21 mouse cellular contexts compared by ENCODE assay signal in the genomic region with DNA sequence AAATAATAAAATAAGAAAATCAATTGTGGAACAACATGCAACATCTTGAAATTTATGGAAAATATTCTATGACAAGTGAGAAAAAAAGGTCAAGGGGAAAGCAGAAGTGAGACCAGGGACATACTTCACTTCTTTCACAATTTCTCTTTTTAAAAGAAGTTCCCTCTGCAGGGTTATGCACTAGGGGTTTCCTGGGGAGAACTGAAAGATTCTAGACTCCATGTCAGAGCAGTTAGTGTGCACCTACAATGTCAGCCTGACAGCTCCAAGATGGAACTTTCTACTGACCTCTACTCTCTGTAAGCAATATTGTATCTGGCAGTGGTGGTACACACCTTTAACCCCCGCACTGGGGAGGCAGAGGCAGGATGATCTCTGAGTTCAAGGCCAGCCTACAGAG. TPM values are rescaled to one million over a fixed set of nuclear protein-coding genes. Genes with fewer than 3 reads are reported as not detected.
A peak's percentile ranks its signal among the peaks of the same experiment; 100 is the strongest.
DNase-seq lines count a peak whose midpoint lies in the region; ATAC-seq and TF ChIP-seq lines count a peak whose summit lies in the region.
"Had no signal": no experiment of that assay in that cellular context is flagged by ENCODE, and none has a peak within 500 bp of the region (broad histone marks: within the 10 kb centered on the region; RNA-seq: fewer than 3 reads in every experiment).

No protein-coding gene starts in this region.

- 83% methylated on average over 1 of the region's 1 CpGs for WGBS in liver, postnatal 0 days (ENCODE audit: insufficient replicate concordance)
- WGBS in bone marrow, adult 2 months, result 81% methylated on average over 1 of the region's 1 CpGs

- H3K27me3 ChIP-seq in liver, postnatal 0 days (ENCODE audit: insufficient read depth, low read length), result no peaks in the 10 kb centered on the region
- H3K27me3 ChIP-seq: embryonic facial prominence, embryonic 12.5 days; hindbrain, embryonic 15.5 days; midbrain, embryonic 15.5 days had no signal

- H3K4me3 ChIP-seq in liver, postnatal 0 days (ENCODE audit: low read depth, low read length), result no peak overlapping the region
- no peak overlapping the region for H3K4me3 ChIP-seq in bone marrow, adult 2 months (replicated peaks; ENCODE audit: control insufficient read depth, low read depth, low read length)
- H3K4me3 ChIP-seq: embryonic facial prominence, embryonic 12.5 days; hindbrain, embryonic 15.5 days; midbrain, embryonic 15.5 days; myocyte had no signal

- no peak overlapping the region for H3K4me2 ChIP-seq in liver, postnatal 0 days (ENCODE audit: low read depth, low read length)
- H3K4me2 ChIP-seq: embryonic facial prominence, embryonic 12.5 days; hindbrain, embryonic 15.5 days; midbrain, embryonic 15.5 days had no signal

- peaks cover 3% of the 10 kb centered on the region for H3K4me1 ChIP-seq in liver, postnatal 0 days (ENCODE audit: insufficient read depth)
- peaks cover 5% of the 10 kb centered on the region for H3K4me1 ChIP-seq in bone marrow, adult 2 months (ENCODE audit: control insufficient read depth, insufficient read depth, low read length)

- TF ChIP-seq EP300 in liver, postnatal 0 days (IDR thresholded peaks at IDR 0.05; ENCODE audit: low read depth), result no peak

- no peaks in the 10 kb centered on the region for H3K36me3 ChIP-seq in liver, postnatal 0 days (replicated peaks; ENCODE audit: insufficient read depth, low read length)
- H3K36me3 ChIP-seq: embryonic facial prominence, embryonic 12.5 days; hindbrain, embryonic 15.5 days; midbrain, embryonic 15.5 days had no signal

- no peak overlapping the region for H3K9ac ChIP-seq in liver, postnatal 0 days (replicated peaks)
- H3K9ac ChIP-seq: embryonic facial prominence, embryonic 12.5 days; forebrain, postnatal 0 days; hindbrain, embryonic 15.5 days; liver, embryonic 14.5 days; midbrain, embryonic 15.5 days had no signal

- TF ChIP-seq CTCF in liver, postnatal 0 days (IDR thresholded peaks at IDR 0.05; ENCODE audit: low read depth), result no peak
- TF ChIP-seq CTCF in bone marrow, adult 2 months (IDR thresholded peaks at IDR 0.05; ENCODE audit: control insufficient read depth, insufficient read depth, low read length), result no peak

- intact Hi-C loops in gastrocnemius, postnatal 36 days (cut with DNase I), result no loop called here

- peak; percentile 31 for ATAC-seq in liver, postnatal 0 days
- peak; percentile 91 for ATAC-seq in megakaryocyte, adult 5-6 weeks (ENCODE audit: poor library complexity, severe bottlenecking)
- ATAC-seq: forebrain, postnatal 0 days; midbrain, embryonic 15.5 days had no signal

- no peak for DNase-seq in liver, postnatal 0 days
- DNase-seq in liver (no peak), A20 (ENCODE audit: low read depth, low spot score) (peak; percentile 76)
- no peak for DNase-seq in gastrocnemius, postnatal 36 days
- DNase-seq in layer of hippocampus, postnatal 36 days, result no peak
- no peak for DNase-seq in cerebellum, adult 11 months
- DNase-seq: adrenal gland, postnatal 25 days; cerebellum, adult 11-12 months; cerebellum, postnatal 14 days; forebrain, postnatal 0 days; gastrocnemius, postnatal 25 days; heart, postnatal 4 days; kidney, adult 2 months; kidney, postnatal 10 days had no signal

- H3K9me3 ChIP-seq in liver, postnatal 0 days (ENCODE audit: low read length), result 0 out of 2 replicates have a peak, but pooled peaks cover 3% of the 10 kb centered on the region
- H3K9me3 ChIP-seq: hindbrain, embryonic 15.5 days had no signal

- 0 out of 2 replicates have a peak overlapping the region, but pooled peaks have one; percentile 29 for H3K27ac ChIP-seq in liver, postnatal 0 days (ENCODE audit: low read depth)
- peak overlapping the region; percentile 89 for H3K27ac ChIP-seq in bone marrow, adult 2 months (ENCODE audit: control insufficient read depth, insufficient read depth, low read depth, low read length, poor library complexity)
- H3K27ac ChIP-seq: embryonic facial prominence, embryonic 12.5 days; hindbrain, embryonic 15.5 days; liver, embryonic 14.5 days; midbrain, embryonic 15.5 days had no signal

- no peak for TF ChIP-seq POLR2A in bone marrow, adult 2 months (IDR thresholded peaks at IDR 0.05; ENCODE audit: borderline replicate concordance, control insufficient read depth, low read depth, low read length)

RNA-seq across cellular contexts. Expression of a gene that starts 3.7 kb away (rescaled TPM):
- 9.0 and 10.2 TPM in 2 replicates for polyA plus RNA-seq in liver, postnatal 0 days (2015; fragmentation: Nextera tagmentation; extraction: Ambion mirVana)
- 12.9 and 16.0 TPM in 2 replicates for polyA plus RNA-seq in bone marrow, adult 2 months (2011; ENCODE audit: insufficient read depth, insufficient read length, low replicate concordance, missing spikeins)
- 50.0 and 55.9 TPM in 2 replicates for total RNA-seq in megakaryocyte, adult 5-6 weeks (2015)
- 40.3 and 41.6 TPM in 2 replicates for total RNA-seq in megakaryocyte, adult 5-6 weeks (2017)
- 10 to 100 TPM in 1 of 2 experiments, 1 to 10 TPM in 1; 9.9 to 13.6 TPM for total RNA-seq in gastrocnemius, postnatal 36 days (2021)
- 10 to 100 TPM; 17.7 to 18.1 TPM for total RNA-seq in layer of hippocampus, postnatal 36 days (2021)
